Mouse (Mus musculus): ENCODE data around the gene Cand2.

Cand2 gene

GRCm38 (mm10) chr6:115830779-115831601, 56.7 kb downstream of the Cand2 start:
- DNase-seq (ENCODE audit: low spot score in 2 of 2): no peak

- no peak for DNase-seq (ENCODE audit: low spot score in 2 of 2)
These were observed 58.0 kb downstream of the Cand2 start for GRCm38 (mm10) chr6:115832152-115832850.

DNA sequence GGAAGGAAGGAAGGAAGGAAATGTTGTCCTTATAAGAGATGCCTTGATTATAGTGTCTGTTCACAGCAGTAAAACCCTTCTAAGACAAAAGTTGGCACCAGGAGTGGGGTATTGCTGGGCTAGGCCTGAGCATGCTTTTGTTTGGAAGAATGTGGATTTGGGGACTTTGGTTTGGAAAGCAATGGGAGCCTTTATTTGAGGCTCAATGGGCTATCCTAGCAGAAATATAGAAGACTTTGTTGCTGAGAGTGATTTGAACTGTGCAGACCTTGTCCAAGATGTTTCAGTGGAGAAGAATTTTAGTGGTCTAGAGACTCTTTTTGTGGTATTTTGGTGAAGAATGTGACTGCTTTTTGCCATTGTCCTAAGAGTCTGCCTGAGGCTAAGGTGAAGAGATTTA, 59.5 kb downstream of the Cand2 start:
- DNase-seq (ENCODE audit: low spot score in 2 of 2): no peak

DNA sequence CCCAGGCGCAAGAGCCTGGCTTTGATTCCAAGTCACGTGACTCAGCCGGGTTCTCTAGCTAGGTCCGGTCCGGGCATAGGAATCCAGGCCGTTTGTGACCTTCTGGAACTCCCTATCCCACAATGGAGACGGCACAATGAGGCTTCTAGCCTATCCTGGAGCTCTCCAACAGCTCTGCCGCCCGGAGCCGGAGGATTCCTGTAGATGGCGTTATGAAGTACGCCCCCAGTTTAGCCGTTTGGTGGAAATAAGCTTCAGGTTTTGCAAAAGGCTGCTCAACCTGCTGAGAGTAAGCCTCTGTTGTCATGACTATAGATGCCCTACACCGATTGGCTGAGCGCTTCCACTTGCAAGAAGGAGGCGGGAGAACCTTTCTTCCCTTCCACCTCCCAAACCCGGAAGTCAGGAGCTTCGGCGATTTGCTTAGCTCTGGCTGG, 63.8 kb downstream of the Cand2 start, which contains the start of gene Efcab12:
Efcab12 (minus strand) TSS at position 252 of the 437 bp plus-strand sequence.
- peak; percentile 40 to 47 for DNase-seq (ENCODE audit: low spot score in 2 of 2)

- DNase-seq (ENCODE audit: low spot score in 2 of 2): no peak
These were observed 64.4 kb downstream of the Cand2 start for GRCm38 (mm10) chr6:115838745-115839144.

GRCm38 (mm10) chr6:115845006-115845405, 70.7 kb downstream of the Cand2 start:
- DNase-seq (ENCODE audit: low spot score in 2 of 2): no peak

- DNase-seq (ENCODE audit: low spot score in 2 of 2): peak; percentile 41 to 47
These were observed 72.5 kb downstream of the Cand2 start for GRCm38 (mm10) chr6:115846640-115847411.

GRCm38 (mm10) chr6:115848598-115849304, 74.4 kb downstream of the Cand2 start:
- DNase-seq (ENCODE audit: low spot score in 2 of 2): no peak

GRCm38 (mm10) chr6:115852446-115853090, 78.2 kb downstream of the Cand2 start:
- no peak for DNase-seq (ENCODE audit: low spot score in 2 of 2)

DNA sequence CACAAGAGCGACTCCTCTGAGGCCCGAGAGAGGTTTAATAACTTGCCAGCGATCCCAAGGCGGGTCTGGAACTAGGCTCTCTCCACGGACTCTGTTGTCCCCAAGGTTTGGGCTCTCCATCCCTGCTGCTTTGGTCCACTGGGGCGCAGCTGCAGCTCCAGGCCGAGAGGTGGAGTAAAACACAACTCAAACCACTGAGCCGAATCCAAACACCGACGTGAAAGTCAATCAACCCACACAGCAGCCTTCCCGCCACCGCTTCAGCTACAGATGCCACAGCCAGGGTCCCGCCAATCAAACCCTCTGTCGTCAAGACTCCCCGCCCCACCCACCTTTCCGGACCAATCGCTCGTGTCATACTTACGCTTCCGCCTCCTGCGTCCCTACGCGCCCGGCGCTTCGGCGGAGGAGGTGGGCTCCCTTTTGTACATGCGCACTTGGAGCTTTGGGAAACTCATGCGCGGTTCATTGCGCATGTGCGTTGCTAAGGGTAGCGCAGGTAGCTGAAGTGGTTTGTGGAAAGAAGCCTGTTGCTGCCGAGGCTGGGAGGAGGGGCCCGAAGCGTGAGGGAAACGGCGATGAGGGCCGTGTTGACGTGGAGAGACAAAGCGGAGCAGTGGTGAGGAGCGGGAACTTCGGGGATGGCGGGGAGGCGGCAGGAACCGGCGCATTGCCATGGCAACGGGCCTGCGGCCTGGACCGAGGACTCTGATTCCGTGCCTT, 78.9 kb downstream of the Cand2 start, which contains the start of the genes Mbd4 and Ift122:
Mbd4 (minus strand) TSS at position 281 of the 723 bp plus-strand sequence.
Ift122 (plus strand) TSS at position 380 of the 723 bp plus-strand sequence.
- DNase-seq (ENCODE audit: low spot score in 2 of 2): peak; percentile 93 to 97

- no peak for DNase-seq (ENCODE audit: low spot score in 2 of 2)
These were observed 79.6 kb downstream of the Cand2 start for GRCm38 (mm10) chr6:115853985-115854384.

DNA sequence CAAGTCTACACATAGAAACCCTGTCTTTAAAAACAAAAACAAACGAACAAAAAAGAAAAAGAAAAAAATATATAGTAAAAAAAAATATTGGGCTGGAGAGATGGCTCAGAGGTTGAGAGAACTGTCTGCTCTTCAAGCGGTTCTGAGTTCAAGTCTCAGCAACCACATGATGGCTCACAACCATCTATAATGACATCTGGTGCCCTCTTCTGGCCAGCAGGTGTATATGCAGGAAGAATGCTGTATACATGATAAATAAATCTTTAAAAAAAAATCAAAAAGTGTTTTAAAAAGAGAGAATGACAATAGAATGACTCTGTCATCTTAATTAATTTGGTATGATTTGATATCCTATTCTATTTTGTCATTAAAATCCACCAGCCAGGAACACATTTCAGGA, 80.1 kb downstream of the Cand2 start:
- no peak for DNase-seq (ENCODE audit: low spot score in 2 of 2)
